Mouse (Mus musculus) small intestine, adult 2 months (tissue): ENCODE results near the gene Spats2l.

Source experiments
- CTCF ChIP-seq: fragments of 200-500 bp; IDR thresholded peaks from 2 replicates; pipeline ENCODE4 v1.5.1; 2012; ENCODE audit warnings: low read depth, mild to moderate bottlenecking, control low read depth, inconsistent platforms, low read length, moderate library complexity, mixed read lengths; ENCODE audit not compliant: insufficient replicate concordance, insufficient read length; ENCODE audit errors: extremely low read depth
- POLR2A ChIP-seq: fragments of 200-500 bp; IDR thresholded peaks from 2 replicates; pipeline ENCODE4 v1.6.1; 2012; ENCODE audit warnings: low read depth, mild to moderate bottlenecking, control low read depth, inconsistent platforms, low read length, moderate library complexity

DNA sequence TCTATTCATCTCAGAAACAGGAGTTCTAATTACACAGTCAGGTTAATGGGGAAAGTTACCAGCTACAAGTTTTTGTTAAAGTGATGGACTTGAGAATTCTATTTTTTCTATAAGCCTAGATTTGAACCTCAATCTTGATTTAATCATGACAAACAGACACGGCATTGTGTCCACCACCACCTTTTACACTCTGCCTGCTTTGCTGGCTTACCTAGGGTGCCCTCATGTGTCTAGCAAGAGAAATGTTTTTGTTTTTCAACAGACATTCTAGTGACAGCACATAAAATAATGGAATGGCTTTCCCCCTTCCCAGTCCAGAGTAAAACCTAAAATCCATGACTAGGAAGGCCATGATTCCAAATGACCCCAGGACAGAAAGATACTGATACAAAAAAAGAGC, 175.2 kb downstream of the Spats2l start:
- TF ChIP-seq POLR2A (no peak), CTCF (no peak)
